Mouse (Mus musculus) MEL (cell line): ENCODE measurements around the gene Erbb4. TPM values are rescaled to one million over a fixed set of nuclear protein-coding genes. Genes with fewer than 3 reads are reported as not detected.

Experiments used
- DNase-seq: peaks from one replicate; pipeline ENCODE4 v3.0.0; 2011; ENCODE audit warnings: low read depth, low spot score
- H3K27ac ChIP-seq: 2 replicates; pipeline ENCODE4 v1.5.1; 2012; ENCODE audit warnings: low read depth, mild to moderate bottlenecking, control low read depth, low read length, moderate library complexity; ENCODE audit not compliant: control insufficient read depth
- H3K27me3 ChIP-seq, 2 experiments: fragments of 150-350 bp in 1 of 2; sonication (generic) in 1 of 2; 2 replicates each; pipeline ENCODE4 v1.6.1; 2012; ENCODE audit warnings: low read length in 2 of 2, mild to moderate bottlenecking in 2 of 2, improper control_type of control experiment in 1 of 2, moderate library complexity in 1 of 2; ENCODE audit not compliant: insufficient read depth in 2 of 2, control insufficient read depth in 1 of 2
- H3K36me3 ChIP-seq, 2 experiments: 2 replicates each; pipeline ENCODE4 v1.6.1; 2012 to 2014; ENCODE audit warnings: low read length in 2 of 2, improper control_type of control experiment in 1 of 2, inconsistent platforms in 1 of 2, mild to moderate bottlenecking in 1 of 2; ENCODE audit not compliant: insufficient read depth in 2 of 2, control insufficient read depth in 1 of 2
- H3K4me1 ChIP-seq, 2 experiments: fragments of 150-350 bp in 1 of 2; sonication (generic) in 1 of 2; 2 replicates each; pipeline ENCODE4 v1.6.1; 2012; ENCODE audit warnings: low read length in 2 of 2, improper control_type of control experiment in 1 of 2, mild to moderate bottlenecking in 1 of 2; ENCODE audit not compliant: insufficient read depth in 2 of 2, control insufficient read depth in 1 of 2
- H3K4me3 ChIP-seq, 2 experiments: fragments of 150-350 bp in 1 of 2; sonication (generic) in 1 of 2; 2 replicates each; pipeline ENCODE4 v1.5.1; 2012; ENCODE audit warnings: low read depth in 2 of 2, low read length in 2 of 2, mild to moderate bottlenecking in 2 of 2, moderate library complexity in 2 of 2, control low read depth in 1 of 2, improper control_type of control experiment in 1 of 2; ENCODE audit not compliant: control insufficient read depth in 1 of 2, insufficient read depth in 1 of 2
- H3K79me2 ChIP-seq: 2 replicates; pipeline ENCODE4 v1.6.1; 2012; ENCODE audit warnings: mild to moderate bottlenecking, low read length, moderate library complexity; ENCODE audit not compliant: control insufficient read depth, poor library complexity, insufficient read depth
- H3K9ac ChIP-seq: 2 replicates; pipeline ENCODE4 v1.6.1; 2012; ENCODE audit warnings: low read depth, mild to moderate bottlenecking, control low read depth, low read length, moderate library complexity; ENCODE audit not compliant: control insufficient read depth, poor library complexity, severe bottlenecking
- H3K9me3 ChIP-seq: fragments of 150-350 bp; sonication (generic); replicated peaks from 2 replicates; pipeline ENCODE4 v1.6.1; 2012; ENCODE audit warnings: mild to moderate bottlenecking, low read length, improper control_type of control experiment, moderate library complexity; ENCODE audit not compliant: insufficient read depth
- CHD1 ChIP-seq: IDR thresholded peaks from 2 replicates; pipeline ENCODE4 v1.6.1; 2012; ENCODE audit warnings: low read depth, mild to moderate bottlenecking, inconsistent platforms, low read length, improper control_type of control experiment
- CTCF ChIP-seq, 3 experiments: IDR thresholded peaks in 2 of 3; conservative IDR thresholded peaks in 1 of 3; 2 replicates each; pipeline ENCODE4 v1.5.1; 2011 to 2012; ENCODE audit warnings: low read length in 3 of 3, low read depth in 2 of 3, mild to moderate bottlenecking in 2 of 3, improper control_type of control experiment in 1 of 3, inconsistent platforms in 1 of 3, mixed read lengths in 1 of 3, moderate library complexity in 1 of 3; ENCODE audit not compliant: control insufficient read depth in 1 of 3, insufficient read depth in 1 of 3, poor library complexity in 1 of 3, severe bottlenecking in 1 of 3
- ELF1 ChIP-seq: IDR thresholded peaks from 2 replicates; pipeline ENCODE4 v1.6.1; 2014; ENCODE audit warnings: low read depth, mild to moderate bottlenecking, inconsistent platforms, low read length, improper control_type of control experiment, moderate library complexity
- EP300 ChIP-seq, 2 experiments: IDR thresholded peaks; 2 replicates each; pipeline ENCODE4 v1.6.1; 2011; ENCODE audit warnings: improper control_type of control experiment in 2 of 2, low read length in 2 of 2, low read depth in 1 of 2, mild to moderate bottlenecking in 1 of 2
- ETS1 ChIP-seq: IDR thresholded peaks from 2 replicates; pipeline ENCODE4 v1.6.1; 2012; ENCODE audit warnings: low read depth, mild to moderate bottlenecking, inconsistent platforms, low read length, improper control_type of control experiment, moderate library complexity
- GABPA ChIP-seq: IDR thresholded peaks from 2 replicates; pipeline ENCODE4 v1.6.1; 2012; ENCODE audit warnings: low read depth, mild to moderate bottlenecking, inconsistent platforms, low read length, improper control_type of control experiment, moderate library complexity
- JUND ChIP-seq: IDR thresholded peaks from 2 replicates; pipeline ENCODE4 v1.6.1; 2011; ENCODE audit warnings: low read depth, mild to moderate bottlenecking, improper control_type of control experiment, low read length
- KAT2A ChIP-seq: conservative IDR thresholded peaks from 2 replicates; pipeline ENCODE4 v1.6.1; 2012; ENCODE audit warnings: low read depth, low read length, improper control_type of control experiment, inconsistent platforms
- MAFK ChIP-seq: IDR thresholded peaks from 2 replicates; pipeline ENCODE4 v1.6.1; 2011; ENCODE audit warnings: low read depth, mild to moderate bottlenecking, low read length, improper control_type of control experiment, borderline replicate concordance
- MAZ ChIP-seq: IDR thresholded peaks from 2 replicates; pipeline ENCODE4 v1.6.1; 2012; ENCODE audit warnings: low read depth, mild to moderate bottlenecking, inconsistent platforms, low read length, improper control_type of control experiment
- MXI1 ChIP-seq: IDR thresholded peaks from 2 replicates; pipeline ENCODE4 v1.6.1; 2011; ENCODE audit warnings: mild to moderate bottlenecking, low read depth, low read length, improper control_type of control experiment
- NELFE ChIP-seq: IDR thresholded peaks from 2 replicates; pipeline ENCODE4 v1.6.1; 2011; ENCODE audit warnings: low read depth, low read length, improper control_type of control experiment
- POLR2A ChIP-seq, 2 experiments: IDR thresholded peaks; 2 replicates each; pipeline ENCODE4 v1.6.1; 2011 to 2012; ENCODE audit warnings: low read length in 2 of 2, mild to moderate bottlenecking in 2 of 2, control low read depth in 1 of 2, improper control_type of control experiment in 1 of 2, low read depth in 1 of 2, moderate library complexity in 1 of 2; ENCODE audit not compliant: control insufficient read depth in 1 of 2, insufficient read depth in 1 of 2, poor library complexity in 1 of 2
- POLR2AphosphoS2 ChIP-seq: IDR thresholded peaks from 2 replicates; pipeline ENCODE4 v1.6.1; 2011; ENCODE audit warnings: low read length, improper control_type of control experiment
- POLR2AphosphoS5 ChIP-seq: IDR thresholded peaks from 2 replicates; pipeline ENCODE4 v1.6.1; 2012; ENCODE audit warnings: low read depth, borderline replicate concordance, mild to moderate bottlenecking, inconsistent platforms, low read length, moderate library complexity, mixed read lengths
- RAD21 ChIP-seq: IDR thresholded peaks from 2 replicates; pipeline ENCODE4 v1.6.1; 2011; ENCODE audit warnings: mild to moderate bottlenecking, low read depth, low read length, improper control_type of control experiment
- SIN3A ChIP-seq: IDR thresholded peaks from 2 replicates; pipeline ENCODE4 v1.6.1; 2012; ENCODE audit warnings: low read length, improper control_type of control experiment, inconsistent platforms
- TAL1 ChIP-seq: IDR thresholded peaks from 2 replicates; pipeline ENCODE4 v1.6.1; 2012; ENCODE audit warnings: mild to moderate bottlenecking, inconsistent platforms, low read length, moderate library complexity, mixed read lengths
- TBP ChIP-seq: IDR thresholded peaks from 2 replicates; pipeline ENCODE4 v1.8.0; 2011; ENCODE audit warnings: low read depth, low read length, improper control_type of control experiment
- UBTF ChIP-seq: IDR thresholded peaks from 2 replicates; pipeline ENCODE4 v1.6.1; 2012; ENCODE audit warnings: low read depth, mild to moderate bottlenecking, inconsistent platforms, low read length, improper control_type of control experiment, moderate library complexity, borderline replicate concordance; ENCODE audit not compliant: insufficient read depth
- USF1 ChIP-seq: IDR thresholded peaks from 2 replicates; pipeline ENCODE4 v1.6.1; 2014; ENCODE audit warnings: low read depth, mild to moderate bottlenecking, inconsistent platforms, low read length, improper control_type of control experiment, moderate library complexity
- ZC3H11A ChIP-seq: IDR thresholded peaks from 2 replicates; pipeline ENCODE4 v1.6.1; 2012; ENCODE audit warnings: low read depth, mild to moderate bottlenecking, inconsistent platforms, low read length, improper control_type of control experiment
- ZKSCAN1 ChIP-seq: IDR thresholded peaks from 2 replicates; pipeline ENCODE4 v1.6.1; 2012; ENCODE audit warnings: low read depth, mild to moderate bottlenecking, inconsistent platforms, low read length, improper control_type of control experiment, moderate library complexity
- ZMIZ1 ChIP-seq: IDR thresholded peaks from 2 replicates; pipeline ENCODE4 v1.6.1; 2012; ENCODE audit warnings: low read depth, mild to moderate bottlenecking, inconsistent platforms, low read length, improper control_type of control experiment, moderate library complexity
- ZNF384 ChIP-seq: IDR thresholded peaks from 2 replicates; pipeline ENCODE4 v1.6.1; 2012; ENCODE audit warnings: low read depth, mild to moderate bottlenecking, inconsistent platforms, low read length, improper control_type of control experiment
- polyA plus RNA-seq, 2 experiments: library from polyadenylated mRNA; stranded (reverse) in 1 of 2; unstranded in 1 of 2; fragments of >175 nt in 1 of 2; fragments of >200 nt in 1 of 2; gene quantifications; 2 replicates each; pipeline versions ENCODE4 v1.2.1 to v1.2.4; 2012; ENCODE audit warnings: low replicate concordance in 2 of 2, low read depth in 1 of 2; ENCODE audit not compliant: insufficient read length in 2 of 2, insufficient read depth in 1 of 2, missing spikeins in 1 of 2
- total RNA-seq: library from RNA; depleted of rRNA; stranded (reverse); fragments of 300-350 nt; gene quantifications from 2 replicates; pipeline ENCODE4 v1.2.3, GENCODE M21; 2012

Gene Erbb4
- total and polyA plus RNA-seq, 3 experiments, result not detected

DNA sequence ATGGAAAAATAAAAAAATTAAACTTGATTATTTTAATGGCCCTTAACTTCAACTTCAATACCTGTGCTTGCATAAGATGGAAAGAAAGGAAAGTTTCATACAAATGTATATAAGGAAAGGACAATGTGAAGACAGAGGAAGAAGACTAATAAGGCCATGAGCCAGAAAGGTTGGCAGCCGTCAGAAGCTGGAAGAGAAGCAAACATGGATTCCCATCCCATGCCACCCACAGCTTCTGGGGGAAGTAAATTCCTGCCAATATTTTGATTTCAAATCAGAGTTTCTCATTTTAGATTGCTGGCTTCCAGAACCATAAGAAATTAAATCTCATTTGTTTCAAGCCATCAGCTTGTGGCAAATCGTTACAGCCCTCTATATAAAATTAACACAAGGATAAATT, 984.3 kb downstream of the Erbb4 start:
- no peaks in the 10 kb centered on the region for H3K79me2 ChIP-seq
- H3K27me3 ChIP-seq, result no peaks in the 10 kb centered on the region
- H3K27ac ChIP-seq, result no peak overlapping the region
- no peak for TF ChIP-seq CTCF (IDR thresholded peaks at IDR 0.05 in 2 of 3, conservative IDR thresholded peaks at IDR 0.05 in 1 of 3; ENCODE audit: control insufficient read depth in 1 of 3, insufficient read depth in 1 of 3, low read depth in 2 of 3, low read length in 3 of 3, poor library complexity in 1 of 3, severe bottlenecking in 1 of 3)
- TF ChIP-seq UBTF, result no peak
- no peak for TF ChIP-seq GABPA
- TF ChIP-seq TAL1, result no peak
- no peak for TF ChIP-seq JUND
- TF ChIP-seq RAD21, result no peak
- no peak for TF ChIP-seq MAZ
- TF ChIP-seq TBP, result no peak
- no peak for TF ChIP-seq KAT2A
- no peak for TF ChIP-seq NELFE
- TF ChIP-seq ZC3H11A, result no peak
- no peak for TF ChIP-seq CHD1
- TF ChIP-seq ETS1, result no peak
- no peak for TF ChIP-seq MXI1
- no peak for TF ChIP-seq ELF1
- no peak for TF ChIP-seq MAFK
- TF ChIP-seq USF1, result no peak
- H3K9ac ChIP-seq, result no peak overlapping the region
- H3K4me3 ChIP-seq, result no peak overlapping the region
- H3K36me3 ChIP-seq, result no peaks in the 10 kb centered on the region
- H3K4me1 ChIP-seq, result no peaks in the 10 kb centered on the region
- no peaks in the 10 kb centered on the region for H3K9me3 ChIP-seq
- no peak for DNase-seq

GRCm38 (mm10) chr1:68120364-68120763, 987.5 kb downstream of the Erbb4 start:
- Histone ChIP-seq H3K9me3 (no peaks in the 10 kb centered on the region), H3K4me1 (no peaks in the 10 kb centered on the region), H3K27ac (no peak overlapping the region), H3K36me3 (no peaks in the 10 kb centered on the region), H3K27me3 (no peaks in the 10 kb centered on the region), H3K79me2 (no peaks in the 10 kb centered on the region), H3K9ac (no peak overlapping the region), H3K4me3 (no peak overlapping the region)
- TF ChIP-seq POLR2AphosphoS5 (no peak), ZNF384 (no peak), NELFE (no peak), RAD21 (no peak), SIN3A (no peak), POLR2AphosphoS2 (no peak), ZKSCAN1 (no peak), EP300 (IDR thresholded peaks at IDR 0.05; ENCODE audit: low read depth in 1 of 2, low read length in 2 of 2) (no peak), POLR2A (IDR thresholded peaks at IDR 0.05; ENCODE audit: control insufficient read depth in 1 of 2, insufficient read depth in 1 of 2, low read depth in 1 of 2, low read length in 2 of 2, poor library complexity in 1 of 2) (no peak), ZMIZ1 (no peak)
- no peak for DNase-seq
